Mouse (Mus musculus) thymus, adult 2 months (tissue): ENCODE measurements around the gene Pla2g6.

Experiments
- CTCF ChIP-seq: fragments of 200-500 bp; IDR thresholded peaks from 2 replicates; pipeline ENCODE4 v1.5.1; 2012; ENCODE audit warnings: mild to moderate bottlenecking, control low read depth, low read length, moderate library complexity, borderline replicate concordance; ENCODE audit not compliant: control insufficient read depth, poor library complexity, insufficient read depth; ENCODE audit errors: extremely low read depth
- POLR2A ChIP-seq: fragments of 200-500 bp; IDR thresholded peaks from 2 replicates; pipeline ENCODE4 v1.6.1; 2012; ENCODE audit warnings: mild to moderate bottlenecking, low read length, control low read depth, moderate library complexity; ENCODE audit not compliant: control insufficient read depth, poor library complexity, insufficient read depth; ENCODE audit errors: extremely low read depth

DNA sequence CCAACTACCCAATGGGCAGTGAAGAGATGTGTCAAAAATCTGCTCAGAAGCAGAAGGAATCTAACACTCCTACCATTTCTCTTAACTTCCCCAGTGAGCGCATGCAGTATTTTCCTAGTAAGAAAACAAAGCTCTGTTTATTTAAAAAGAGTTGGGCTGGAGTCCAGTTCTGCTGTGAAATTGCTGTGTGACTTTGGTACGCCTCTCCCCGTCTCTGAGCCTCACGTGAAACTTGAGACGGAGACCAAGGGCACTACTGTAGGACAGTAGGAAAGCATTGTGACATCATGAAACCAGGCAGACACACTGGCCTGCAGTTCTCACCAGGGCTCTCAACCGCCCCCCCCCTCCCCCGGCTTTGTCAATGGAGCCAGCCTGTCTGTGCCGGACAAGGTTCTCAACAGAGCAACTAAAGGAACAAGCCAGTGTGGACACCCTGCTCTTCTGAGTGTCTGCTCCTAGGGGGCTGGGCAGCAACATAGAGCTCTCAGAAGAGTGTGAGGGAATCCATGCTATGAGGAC is 14.3 kb downstream of the Pla2g6 start:
- TF ChIP-seq CTCF = no peak
- TF ChIP-seq POLR2A = no peak
